Mouse (Mus musculus): ENCODE results near the gene Wdr31. TPM values are rescaled to one million over a fixed set of nuclear protein-coding genes. Genes with fewer than 3 reads are reported as not detected.
"Not testable (repeated sequence)": the region's sequence is repeated elsewhere in the genome, so short reads cannot be mapped to it uniquely, and the experiment has no call there.

Gene Wdr31
- polyA plus RNA-seq, 1 experiment from 2014 or later, result 13.8 TPM

DNA sequence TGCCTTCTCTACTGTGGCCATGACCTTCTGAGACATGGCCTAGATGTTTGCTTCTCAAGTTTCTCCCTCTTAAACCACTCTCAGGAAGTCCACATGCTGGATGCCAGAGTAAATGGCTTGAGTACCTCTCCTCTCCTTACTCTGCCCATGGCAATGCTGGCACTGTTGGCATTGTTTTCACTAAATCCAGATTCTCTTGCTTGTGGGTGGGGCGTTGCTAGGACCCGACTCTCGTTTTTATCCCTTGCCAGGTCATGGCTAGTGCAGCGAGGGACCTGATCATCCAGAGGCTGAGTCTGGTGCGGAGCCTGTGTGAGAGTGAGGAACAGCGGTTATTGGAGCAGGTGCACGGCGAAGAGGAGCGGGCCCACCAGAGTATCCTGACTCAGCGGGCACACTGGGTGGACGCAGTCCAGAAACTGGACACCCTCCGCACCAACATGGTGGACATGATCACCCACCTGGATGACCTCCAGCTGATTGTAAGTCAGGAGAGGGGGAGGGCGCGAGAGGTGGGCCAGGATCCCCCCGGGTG, 15.5 kb upstream of the Wdr31 start:
- Histone ChIP-seq H3K27me3 (replicated peaks; ENCODE audit: control insufficient read depth, insufficient read depth, low read length) (no peaks in the 10 kb centered on the region), H3K9ac (replicated peaks; ENCODE audit: low read depth, low read length) (no peak overlapping the region), H3K9me3 (ENCODE audit: control insufficient read depth, low read length) (no peaks in the 10 kb centered on the region), H3K27ac (ENCODE audit: low read length) (no peak overlapping the region), H3K4me3 (replicated peaks; ENCODE audit: low read length) (no peak overlapping the region), H3K4me1 (replicated peaks; ENCODE audit: control insufficient read depth, insufficient read depth, low read length) (no peaks in the 10 kb centered on the region), H3K36me3 (ENCODE audit: control insufficient read depth, insufficient read depth) (no peaks in the 10 kb centered on the region), H3K4me2 (ENCODE audit: low read length) (no peak overlapping the region)
- ATAC-seq, result no peak
- 92% methylated on average over 15 of the region's 15 CpGs for WGBS

DNA sequence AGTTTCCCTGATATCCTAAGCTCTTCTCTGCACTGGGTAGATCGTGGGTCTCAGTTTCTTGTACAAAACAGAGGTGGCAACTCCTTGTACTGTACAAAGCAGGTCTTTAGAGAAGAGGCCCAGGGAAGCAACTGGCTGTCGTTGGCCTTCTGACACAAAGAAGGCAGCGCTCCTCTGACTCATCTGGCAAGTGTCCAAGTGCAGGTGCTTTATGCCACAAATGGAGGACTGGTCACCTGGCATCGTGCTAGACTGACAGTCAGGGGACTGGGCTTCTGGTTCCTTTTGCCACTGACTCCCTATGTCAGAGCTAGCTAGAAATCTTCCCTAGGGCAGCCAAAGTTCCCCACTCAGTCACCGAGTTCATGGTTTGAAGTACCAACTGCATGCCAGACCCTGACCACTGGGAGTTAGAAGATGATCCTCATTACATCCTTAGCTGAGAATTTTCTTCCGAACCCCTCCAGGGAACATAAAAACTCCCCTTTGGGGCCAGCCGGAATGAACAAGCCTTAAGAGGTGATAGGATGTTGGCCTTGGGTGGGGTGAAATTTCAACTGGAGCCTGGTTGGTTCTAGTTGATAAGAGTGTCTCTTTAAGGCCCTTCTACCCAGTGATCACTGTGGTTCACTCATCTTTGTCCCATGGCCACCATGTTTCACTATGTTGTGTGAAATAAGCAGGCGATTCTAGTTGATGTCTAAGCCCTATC, 14.9 kb upstream of the Wdr31 start:
- no peak overlapping the region for H3K4me2 ChIP-seq (ENCODE audit: low read length)
- H3K9ac ChIP-seq (replicated peaks; ENCODE audit: low read depth, low read length), result no peak overlapping the region
- no peak for ATAC-seq
- no peaks in the 10 kb centered on the region for H3K36me3 ChIP-seq (ENCODE audit: control insufficient read depth, insufficient read depth)
- no peaks in the 10 kb centered on the region for H3K9me3 ChIP-seq (ENCODE audit: control insufficient read depth, low read length)
- H3K4me3 ChIP-seq (replicated peaks; ENCODE audit: low read length), result no peak overlapping the region
- 84% methylated on average over 8 of the region's 8 CpGs for WGBS
- no peaks in the 10 kb centered on the region for H3K4me1 ChIP-seq (replicated peaks; ENCODE audit: control insufficient read depth, insufficient read depth, low read length)
- no peak overlapping the region for H3K27ac ChIP-seq (ENCODE audit: low read length)
- peaks cover 5% of the 10 kb centered on the region; the same call in 1 of the 2 replicates for H3K27me3 ChIP-seq (replicated peaks; ENCODE audit: control insufficient read depth, insufficient read depth, low read length)

DNA sequence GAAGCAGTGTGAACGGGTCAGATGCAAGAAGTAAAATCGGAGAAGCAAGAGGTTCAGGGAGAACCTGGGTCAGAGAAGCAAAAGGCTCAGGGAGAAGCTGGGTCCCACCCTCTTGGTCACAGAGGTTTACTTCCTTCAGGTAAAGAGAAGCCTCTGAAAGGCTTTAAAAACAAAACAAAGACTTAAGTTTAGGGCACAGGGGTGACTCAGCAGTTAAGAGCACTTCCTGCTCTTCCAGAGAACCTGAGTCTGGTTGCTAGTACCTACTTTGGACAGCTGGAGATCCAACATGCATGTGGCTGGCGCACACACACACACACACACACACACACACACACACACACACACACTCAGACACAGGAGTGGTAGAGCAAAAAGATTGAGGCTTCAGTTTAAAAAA, 14.2 kb upstream of the Wdr31 start:
- Histone ChIP-seq H3K4me3 (replicated peaks; ENCODE audit: low read length) (no peak overlapping the region), H3K27me3 (replicated peaks; ENCODE audit: control insufficient read depth, insufficient read depth, low read length) (peaks cover 11% of the 10 kb centered on the region; the same call in 1 of the 2 replicates), H3K4me1 (replicated peaks; ENCODE audit: control insufficient read depth, insufficient read depth, low read length) (peaks cover 3% of the 10 kb centered on the region), H3K4me2 (ENCODE audit: low read length) (no peak overlapping the region), H3K36me3 (ENCODE audit: control insufficient read depth, insufficient read depth) (no peaks in the 10 kb centered on the region), H3K9ac (replicated peaks; ENCODE audit: low read depth, low read length) (no peak overlapping the region), H3K9me3 (ENCODE audit: control insufficient read depth, low read length) (no peaks in the 10 kb centered on the region), H3K27ac (ENCODE audit: low read length) (no peak overlapping the region)
- ATAC-seq, result no peak
- WGBS, result 76% methylated on average over 3 of the region's 3 CpGs

DNA sequence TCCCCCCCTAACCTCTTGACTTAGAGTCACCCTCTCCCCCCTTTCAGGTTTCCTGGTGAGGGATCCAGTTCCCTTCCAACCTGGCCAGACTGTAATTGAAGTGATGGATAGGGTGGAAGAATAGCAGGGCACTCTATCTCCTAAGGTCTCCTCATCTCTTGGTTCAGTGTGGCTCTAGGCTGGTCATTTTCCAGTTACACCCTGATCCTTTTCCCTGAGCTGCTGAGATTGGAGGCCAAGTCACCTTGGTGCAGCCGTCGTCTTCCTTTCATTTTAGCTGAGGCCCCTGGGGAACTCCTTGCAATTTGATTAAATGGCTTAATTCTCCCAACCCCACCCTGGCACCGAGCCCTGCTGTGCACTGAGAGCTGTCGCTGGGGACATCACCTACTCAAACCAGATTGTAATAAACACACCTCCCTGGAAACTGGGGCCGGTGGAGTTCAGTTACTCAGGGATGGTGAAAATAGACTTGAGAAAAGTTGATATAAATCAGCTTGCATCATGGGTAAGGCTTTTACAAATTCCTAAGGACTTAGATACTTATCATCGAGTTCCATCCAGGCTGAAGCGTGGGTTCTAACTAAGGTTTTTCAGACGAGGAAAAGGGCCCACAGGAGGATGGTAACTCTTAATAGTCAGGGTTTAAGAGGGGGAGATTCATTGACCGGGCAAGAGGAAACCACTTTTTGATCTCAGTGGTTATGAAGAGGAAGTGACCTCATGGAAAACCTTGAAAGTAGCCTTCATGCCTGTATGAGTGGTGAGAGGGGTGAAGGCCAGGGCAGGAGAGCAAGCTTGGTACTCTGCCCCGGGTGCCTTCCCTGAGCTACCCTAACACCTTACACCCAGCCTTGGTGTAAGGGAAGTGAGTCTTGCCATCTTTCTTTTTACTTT, 10.3 kb upstream of the Wdr31 start:
- Histone ChIP-seq H3K9me3 (ENCODE audit: control insufficient read depth, low read length) (no peaks in the 10 kb centered on the region), H3K4me2 (ENCODE audit: low read length) (no peak overlapping the region), H3K27me3 (replicated peaks; ENCODE audit: control insufficient read depth, insufficient read depth, low read length) (peaks cover 20% of the 10 kb centered on the region), H3K36me3 (ENCODE audit: control insufficient read depth, insufficient read depth) (no peaks in the 10 kb centered on the region), H3K4me1 (replicated peaks; ENCODE audit: control insufficient read depth, insufficient read depth, low read length) (peaks cover 8% of the 10 kb centered on the region), H3K27ac (ENCODE audit: low read length) (no peak overlapping the region), H3K4me3 (replicated peaks; ENCODE audit: low read length) (no peak overlapping the region), H3K9ac (replicated peaks; ENCODE audit: low read depth, low read length) (no peak overlapping the region)
- no peak for ATAC-seq
- WGBS, result 49% methylated on average over 10 of the region's 10 CpGs

DNA sequence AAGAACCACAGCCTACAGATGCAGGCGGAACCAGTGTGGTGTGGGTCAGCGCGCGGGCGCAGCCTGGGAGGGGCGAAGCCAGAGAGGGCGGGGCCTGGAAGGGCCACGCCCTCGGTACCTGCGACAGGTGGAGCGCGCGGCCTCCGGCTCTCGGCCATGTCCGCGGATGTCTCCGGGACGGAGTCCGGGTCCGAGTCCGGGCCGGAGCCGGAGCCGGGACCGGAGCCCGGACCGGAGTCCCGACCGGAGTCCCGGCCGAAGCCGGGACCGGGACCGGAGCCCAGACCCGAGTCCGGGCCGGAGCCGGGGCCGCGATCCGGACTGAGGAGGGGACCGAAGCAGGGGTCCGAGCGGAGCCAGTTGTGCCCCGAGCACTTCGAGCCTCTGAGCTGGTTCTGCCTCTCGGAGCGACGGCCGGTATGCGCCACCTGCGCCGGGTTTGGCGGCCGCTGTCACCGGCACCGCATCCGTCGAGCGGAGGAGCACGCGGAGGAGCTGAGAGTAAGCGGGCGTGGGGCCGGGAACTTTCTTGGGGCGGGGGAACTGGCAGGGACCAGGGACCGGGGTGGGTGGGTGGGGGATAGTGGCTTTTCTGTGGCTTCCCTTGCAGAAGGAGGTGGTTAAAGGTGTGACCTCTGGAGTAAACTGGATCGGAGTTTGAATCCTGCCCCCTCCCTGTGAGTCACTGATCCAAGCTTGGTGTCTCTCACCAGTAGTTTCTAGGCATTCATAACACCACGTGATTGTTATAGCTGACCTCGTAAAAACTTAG, 9.4 kb upstream of the Wdr31 start, which contains the start of gene Bspry:
Bspry (plus strand) TSS at position 117 of the 772 bp plus-strand sequence.
- no peaks in the 10 kb centered on the region for H3K36me3 ChIP-seq (ENCODE audit: control insufficient read depth, insufficient read depth)
- 1% methylated on average over 71 of the region's 71 CpGs for WGBS
- no peak within 1 kb of the TSS for H3K9ac ChIP-seq (replicated peaks; ENCODE audit: low read depth, low read length)
- peaks cover 20% of the 10 kb centered on the region for H3K27me3 ChIP-seq (replicated peaks; ENCODE audit: control insufficient read depth, insufficient read depth, low read length)
- H3K4me3 ChIP-seq (replicated peaks; ENCODE audit: low read length), result peak within 1 kb of the TSS; percentile 44
- ATAC-seq, result peak; percentile 54
- H3K4me1 ChIP-seq (replicated peaks; ENCODE audit: control insufficient read depth, insufficient read depth, low read length), result peaks cover 8% of the 10 kb centered on the region
- H3K9me3 ChIP-seq (ENCODE audit: control insufficient read depth, low read length), result no peaks in the 10 kb centered on the region
- peak within 1 kb of the TSS; percentile 67 for H3K4me2 ChIP-seq (ENCODE audit: low read length)
- no peak within 1 kb of the TSS for H3K27ac ChIP-seq (ENCODE audit: low read length)

DNA sequence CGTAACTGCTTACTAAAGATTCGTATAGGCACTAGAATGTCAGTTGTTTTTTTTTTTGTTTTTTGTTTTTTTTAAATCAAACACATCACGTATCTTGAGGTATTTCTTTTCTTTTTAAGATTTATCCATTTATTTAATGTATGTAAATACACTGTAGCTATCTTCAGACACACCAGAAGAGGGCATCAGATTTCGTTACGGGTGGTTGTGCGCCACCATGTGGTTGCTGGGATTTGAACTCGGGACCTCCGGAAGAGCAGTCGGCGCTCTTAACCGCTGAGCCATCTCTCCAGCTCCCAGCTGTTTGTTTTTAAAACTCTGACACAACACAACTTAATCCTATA, 8.9 kb upstream of the Wdr31 start:
- H3K9me3 ChIP-seq (ENCODE audit: control insufficient read depth, low read length); H3K27ac ChIP-seq (ENCODE audit: low read length); H3K9ac ChIP-seq (replicated peaks; ENCODE audit: low read depth, low read length); ATAC-seq; H3K4me1 ChIP-seq (replicated peaks; ENCODE audit: control insufficient read depth, insufficient read depth, low read length); H3K36me3 ChIP-seq (ENCODE audit: control insufficient read depth, insufficient read depth): not testable (repeated sequence)
- peak overlapping the region; percentile 44 for H3K4me3 ChIP-seq (replicated peaks; ENCODE audit: low read length)
- peak overlapping the region; percentile 67 for H3K4me2 ChIP-seq (ENCODE audit: low read length)
- WGBS, result 13% methylated on average over 11 of the region's 11 CpGs
- H3K27me3 ChIP-seq (replicated peaks; ENCODE audit: control insufficient read depth, insufficient read depth, low read length), result peaks cover 20% of the 10 kb centered on the region

DNA sequence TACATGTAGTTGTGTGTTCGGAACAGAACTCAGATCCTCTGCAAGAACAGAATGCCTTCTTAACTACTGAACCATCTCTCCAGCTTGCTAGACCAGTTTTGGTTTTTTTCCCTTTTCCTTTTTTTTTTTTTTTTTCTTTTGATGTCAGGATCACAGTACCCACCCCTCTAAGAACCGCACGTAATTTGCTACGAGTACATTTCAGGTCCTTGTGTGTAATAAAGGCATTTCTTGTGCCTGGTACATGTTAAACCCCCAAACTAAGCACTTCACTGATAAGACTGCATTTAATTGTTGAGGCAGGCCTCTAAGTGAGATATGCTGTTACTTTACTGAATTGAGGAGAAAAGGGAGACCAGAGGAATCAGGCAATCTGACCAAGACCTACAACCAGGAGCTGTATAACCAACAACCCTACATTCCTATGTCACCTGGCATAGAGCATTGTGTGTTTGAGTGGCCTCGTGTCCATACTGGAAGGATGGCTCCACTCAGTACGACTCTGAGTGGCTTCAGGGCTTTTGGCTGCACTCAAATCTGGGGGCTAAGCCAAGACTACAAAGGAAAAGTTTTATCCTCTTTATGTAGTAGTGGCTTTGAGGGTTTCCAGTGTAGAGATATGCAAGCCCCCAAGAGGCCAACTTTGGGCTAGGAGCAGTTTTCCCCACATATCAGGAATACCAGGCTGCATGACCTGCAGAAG, 7.0 kb upstream of the Wdr31 start:
- no peak for ATAC-seq
- Histone ChIP-seq H3K4me2 (ENCODE audit: low read length) (no peak overlapping the region), H3K27ac (ENCODE audit: low read length) (no peak overlapping the region), H3K4me1 (replicated peaks; ENCODE audit: control insufficient read depth, insufficient read depth, low read length) (peaks cover 8% of the 10 kb centered on the region), H3K9me3 (ENCODE audit: control insufficient read depth, low read length) (no peaks in the 10 kb centered on the region), H3K27me3 (replicated peaks; ENCODE audit: control insufficient read depth, insufficient read depth, low read length) (peaks cover 20% of the 10 kb centered on the region), H3K9ac (replicated peaks; ENCODE audit: low read depth, low read length) (no peak overlapping the region), H3K36me3 (ENCODE audit: control insufficient read depth, insufficient read depth) (no peaks in the 10 kb centered on the region), H3K4me3 (replicated peaks; ENCODE audit: low read length) (no peak overlapping the region)
- 84% methylated on average over 6 of the region's 6 CpGs for WGBS

DNA sequence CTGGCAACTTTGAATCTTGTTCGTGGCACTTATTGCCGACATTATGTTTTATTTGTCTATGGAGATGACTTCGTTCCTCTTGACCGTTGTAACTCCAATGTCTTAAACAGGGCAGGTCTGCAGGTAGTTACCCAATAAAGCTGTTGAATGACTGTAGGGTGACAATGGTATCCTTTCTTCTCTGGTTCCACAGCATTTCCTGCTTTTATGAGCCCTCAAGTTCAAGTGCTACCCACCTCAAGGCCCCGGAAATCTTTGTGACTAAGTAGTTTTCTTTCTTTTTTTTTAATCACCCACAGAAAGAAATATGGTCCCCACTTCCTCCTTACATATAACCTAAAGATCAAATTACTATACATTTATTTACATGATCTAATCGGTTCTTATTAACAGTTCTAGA, 5.1 kb upstream of the Wdr31 start:
- H3K9ac ChIP-seq (replicated peaks; ENCODE audit: low read depth, low read length), result no peak overlapping the region
- H3K27ac ChIP-seq (ENCODE audit: low read length), result no peak overlapping the region
- 93% methylated on average over 6 of the region's 6 CpGs for WGBS
- H3K4me1 ChIP-seq (replicated peaks; ENCODE audit: control insufficient read depth, insufficient read depth, low read length), result peaks cover 8% of the 10 kb centered on the region
- H3K27me3 ChIP-seq (replicated peaks; ENCODE audit: control insufficient read depth, insufficient read depth, low read length), result peaks cover 17% of the 10 kb centered on the region
- H3K4me3 ChIP-seq (replicated peaks; ENCODE audit: low read length), result no peak overlapping the region
- H3K9me3 ChIP-seq (ENCODE audit: control insufficient read depth, low read length), result no peaks in the 10 kb centered on the region
- H3K36me3 ChIP-seq (ENCODE audit: control insufficient read depth, insufficient read depth), result no peaks in the 10 kb centered on the region
- H3K4me2 ChIP-seq (ENCODE audit: low read length), result no peak overlapping the region
- ATAC-seq, result no peak
